Mouse (Mus musculus) forebrain, postnatal 0 days (tissue): ENCODE data around the gene Npcd. TPM values are rescaled to one million over a fixed set of nuclear protein-coding genes. Genes with fewer than 3 reads are reported as not detected.
A peak's percentile ranks its signal among the peaks of the same experiment; 100 is the strongest.

ENCODE experiments used
- ATAC-seq: fragments of 200-750 bp; cut with Nextera tagmentation; 2 replicates; pipeline ENCODE4 v1.8.0; 2017; ENCODE audit warnings: mild to moderate bottlenecking, moderate library complexity
- DNase-seq: peaks from one replicate; pipeline ENCODE4 v3.0.0-alpha.2; 2015
- H3K27ac ChIP-seq: fragments of 300-500 bp; sonication (generic); 2 replicates; pipeline ENCODE4 v1.5.1; 2014; ENCODE audit warnings: low read depth, mild to moderate bottlenecking, antibody characterized with exemption, low read length, moderate library complexity, mixed read lengths
- H3K27me3 ChIP-seq: fragments of 300-500 bp; sonication (generic); 2 replicates; pipeline ENCODE4 v1.6.1; 2014; ENCODE audit warnings: mild to moderate bottlenecking, low read length, mixed read lengths; ENCODE audit not compliant: insufficient read depth
- H3K36me3 ChIP-seq: fragments of 300-500 bp; sonication (generic); 2 replicates; pipeline ENCODE4 v1.6.1; 2014; ENCODE audit warnings: mild to moderate bottlenecking, moderate library complexity; ENCODE audit not compliant: insufficient read depth
- H3K4me1 ChIP-seq: fragments of 300-500 bp; sonication (generic); 2 replicates; pipeline ENCODE4 v1.6.1; 2014; ENCODE audit warnings: antibody characterized with exemption; ENCODE audit not compliant: insufficient read depth
- H3K4me2 ChIP-seq: fragments of 300-500 bp; sonication (generic); 2 replicates; pipeline ENCODE4 v1.6.1; 2014; ENCODE audit warnings: low read depth, mild to moderate bottlenecking, moderate library complexity
- H3K4me3 ChIP-seq: fragments of 300-500 bp; sonication (generic); 2 replicates; pipeline ENCODE4 v1.5.1; 2014; ENCODE audit warnings: low read depth, low read length, mixed read lengths
- H3K9ac ChIP-seq: fragments of 300-500 bp; sonication (generic); 2 replicates; pipeline ENCODE4 v1.6.1; 2014; ENCODE audit warnings: mild to moderate bottlenecking
- H3K9me3 ChIP-seq: fragments of 300-500 bp; sonication (generic); 2 replicates; pipeline ENCODE4 v1.6.1; 2016; ENCODE audit warnings: low read length
- CTCF ChIP-seq: sonication (generic); IDR thresholded peaks from 2 replicates; pipeline ENCODE4 v1.5.1; 2016; ENCODE audit warnings: antibody characterized with exemption, control low read depth, low read depth
- WGBS: fragments of 180-500 bp; shearing (Covaris S2); extraction: QIAGEN DNeasy Blood & Tissue Kit; methylation state at CpG from one replicate; pipeline ENCODE4 v1.1.7; 2014; 5-methylcytosine and 5-hydroxymethylcytosine counted together
- polyA plus RNA-seq: library from polyadenylated mRNA; unstranded; fragments of >200 nt; fragmentation: Nextera tagmentation; extraction: Ambion mirVana; gene quantifications from 2 replicates; pipeline ENCODE4 v1.2.1, GENCODE M21; 2015
- total RNA-seq: library from RNA; depleted of rRNA; stranded (reverse); fragments of >200 nt; gene quantifications from 2 replicates; pipeline ENCODE4 v1.2.3, GENCODE M21; 2014

The Npcd gene
- total and polyA plus RNA-seq, 2 experiments from 2014 or later: 4.0 to 18.6 TPM

DNA sequence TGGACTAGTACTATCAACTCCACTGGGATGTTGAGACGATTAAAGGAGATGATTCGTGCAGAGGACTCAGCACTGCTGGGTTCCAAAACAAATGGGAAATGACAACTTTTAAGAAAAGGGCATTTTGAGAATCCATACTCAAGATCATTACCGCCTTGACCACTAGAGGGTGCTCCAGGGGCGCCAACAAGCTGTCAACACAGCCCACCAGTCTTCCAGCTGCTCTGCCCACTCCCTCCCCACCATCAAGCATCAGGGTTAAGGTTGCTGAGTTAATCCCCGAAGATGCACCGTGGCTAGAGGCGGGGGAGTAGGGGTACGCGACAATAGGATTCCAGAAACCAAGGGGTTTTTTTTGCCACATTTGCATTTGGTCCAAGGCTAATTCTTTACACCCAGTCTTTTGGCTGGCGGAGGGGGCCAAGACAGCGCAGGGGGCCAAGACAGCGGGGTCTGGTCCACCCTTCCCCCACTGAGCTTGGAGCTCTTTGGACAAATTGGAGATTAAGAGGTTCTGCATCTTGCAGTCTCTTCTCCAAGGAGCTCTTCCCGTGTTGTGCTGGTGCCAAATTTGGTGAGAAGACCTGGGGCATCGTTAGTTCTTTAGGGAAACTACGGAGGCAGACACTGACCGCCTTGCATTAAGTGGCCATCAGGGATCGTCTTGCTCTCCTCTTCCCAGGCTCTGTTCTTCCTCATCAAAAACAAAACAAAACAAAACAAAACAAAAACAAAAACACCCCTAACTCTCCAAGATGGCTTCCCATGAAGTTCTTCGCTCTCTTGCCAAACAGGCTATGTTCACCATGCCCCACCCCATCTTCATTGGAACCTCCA, 1.8 kb downstream of the Npcd start:
- no peaks in the 10 kb centered on the region for H3K27me3 ChIP-seq
- H3K4me1 ChIP-seq: peaks cover 16% of the 10 kb centered on the region
- DNase-seq (peak; percentile 84), ATAC-seq (no peak)
- H3K4me2 ChIP-seq: peak overlapping the region; percentile 98
- H3K4me3 ChIP-seq: peak overlapping the region; percentile 75
- H3K9ac ChIP-seq: peak overlapping the region; percentile 88; the same call in 1 of the 2 replicates
- peak; percentile 89 for TF ChIP-seq CTCF
- H3K9me3 ChIP-seq: no peaks in the 10 kb centered on the region
- peak overlapping the region; percentile 45; the same call in 1 of the 2 replicates for H3K27ac ChIP-seq
- 20% methylated on average over 18 of the region's 18 CpGs for WGBS
- H3K36me3 ChIP-seq: peaks cover 19% of the 10 kb centered on the region

DNA sequence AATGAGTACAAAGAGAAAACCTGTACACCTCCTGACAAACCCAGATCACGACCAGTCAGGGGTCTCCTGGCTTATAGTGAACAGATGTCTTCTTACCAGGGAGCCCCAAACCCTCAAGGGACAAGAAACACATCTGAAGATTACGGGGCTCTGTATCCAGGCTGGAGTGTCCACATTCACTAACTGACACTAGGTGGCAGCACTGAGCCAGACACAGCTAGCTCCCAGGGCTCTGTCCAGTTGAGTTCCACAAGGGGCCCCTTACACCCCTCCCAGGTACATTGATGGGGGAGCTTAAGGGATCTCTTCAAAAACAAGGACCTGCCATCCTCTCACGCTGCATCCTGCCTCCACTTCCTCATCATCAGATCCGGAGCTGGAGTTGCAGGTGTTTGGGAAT, 3.6 kb downstream of the Npcd start:
- Histone ChIP-seq H3K4me1 (peaks cover 16% of the 10 kb centered on the region), H3K27ac (no peak overlapping the region), H3K9me3 (no peaks in the 10 kb centered on the region), H3K36me3 (peaks cover 21% of the 10 kb centered on the region), H3K9ac (no peak overlapping the region), H3K4me3 (no peak overlapping the region), H3K4me2 (no peak overlapping the region), H3K27me3 (no peaks in the 10 kb centered on the region)
- DNase-seq (peak; percentile 89), ATAC-seq (no peak)
- peak; percentile 92 for TF ChIP-seq CTCF
- 8% methylated on average over 4 of the region's 4 CpGs for WGBS

DNA sequence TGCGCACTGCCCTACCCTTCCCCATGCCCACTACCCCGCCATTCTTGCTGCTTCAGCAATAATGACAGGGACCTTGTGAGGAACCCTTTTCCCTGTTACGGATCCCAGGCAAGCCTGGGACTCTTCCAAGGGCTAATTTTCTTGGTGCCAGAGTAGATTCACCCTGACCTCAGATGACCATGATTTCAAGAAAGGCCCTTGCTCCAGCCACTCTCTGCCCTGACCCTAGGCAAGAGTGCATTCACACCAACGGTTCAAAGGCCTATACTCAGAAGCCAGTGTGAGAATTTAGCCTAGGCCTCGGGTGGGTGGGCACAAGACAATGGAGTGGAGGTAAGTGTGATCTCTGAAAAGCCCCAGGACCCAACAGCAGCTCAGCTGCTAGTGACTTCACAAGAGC, 4.6 kb downstream of the Npcd start:
- Histone ChIP-seq H3K4me2 (no peak overlapping the region), H3K27ac (no peak overlapping the region), H3K36me3 (peaks cover 21% of the 10 kb centered on the region), H3K27me3 (no peaks in the 10 kb centered on the region), H3K4me1 (peaks cover 11% of the 10 kb centered on the region), H3K4me3 (no peak overlapping the region), H3K9me3 (no peaks in the 10 kb centered on the region), H3K9ac (no peak overlapping the region)
- ATAC-seq (no peak), DNase-seq (no peak)
- WGBS: 81% methylated on average over 5 of the region's 5 CpGs
- no peak for TF ChIP-seq CTCF

DNA sequence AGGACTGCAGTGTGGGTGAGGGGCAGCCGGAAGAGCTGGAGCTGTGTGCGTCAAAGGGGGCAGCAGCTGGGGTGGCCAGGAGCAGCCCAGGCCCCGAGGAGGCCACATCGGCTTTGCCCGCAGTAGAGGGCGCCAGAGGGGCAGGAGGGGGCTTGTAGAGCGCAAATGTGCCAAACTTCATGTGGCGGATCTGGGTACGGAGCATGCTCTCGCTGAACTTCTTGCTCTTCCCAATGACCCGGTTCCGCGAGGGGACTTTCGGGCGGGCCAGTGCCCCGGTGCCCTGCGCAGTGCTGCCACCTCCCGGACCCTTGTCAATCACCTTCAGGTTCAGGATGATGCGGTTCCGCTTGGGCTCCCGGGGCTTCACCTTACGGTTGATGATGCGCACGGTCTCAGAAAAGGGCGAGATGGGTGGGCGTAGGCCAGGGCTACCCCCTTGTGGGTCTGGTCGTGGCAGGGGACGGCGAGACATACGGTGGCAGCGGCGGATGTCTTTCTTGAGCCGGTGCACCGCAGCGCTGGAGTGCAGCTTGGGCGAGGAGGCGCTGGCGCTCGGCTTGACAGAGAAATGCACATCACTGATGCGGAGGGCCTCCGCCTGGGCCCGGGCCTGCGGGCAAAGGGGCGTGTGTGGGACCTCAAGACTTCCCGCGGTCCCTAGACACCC, 5.5 kb downstream of the Npcd start:
- H3K4me3 ChIP-seq: no peak overlapping the region
- peaks cover 11% of the 10 kb centered on the region for H3K4me1 ChIP-seq
- H3K36me3 ChIP-seq: peaks cover 21% of the 10 kb centered on the region
- H3K27ac ChIP-seq: no peak overlapping the region
- 78% methylated on average over 46 of the region's 46 CpGs for WGBS
- ATAC-seq (no peak), DNase-seq (no peak)
- H3K9me3 ChIP-seq: no peaks in the 10 kb centered on the region
- no peak overlapping the region for H3K9ac ChIP-seq
- no peak overlapping the region for H3K4me2 ChIP-seq
- H3K27me3 ChIP-seq: no peaks in the 10 kb centered on the region
- peak; percentile 48 for TF ChIP-seq CTCF

DNA sequence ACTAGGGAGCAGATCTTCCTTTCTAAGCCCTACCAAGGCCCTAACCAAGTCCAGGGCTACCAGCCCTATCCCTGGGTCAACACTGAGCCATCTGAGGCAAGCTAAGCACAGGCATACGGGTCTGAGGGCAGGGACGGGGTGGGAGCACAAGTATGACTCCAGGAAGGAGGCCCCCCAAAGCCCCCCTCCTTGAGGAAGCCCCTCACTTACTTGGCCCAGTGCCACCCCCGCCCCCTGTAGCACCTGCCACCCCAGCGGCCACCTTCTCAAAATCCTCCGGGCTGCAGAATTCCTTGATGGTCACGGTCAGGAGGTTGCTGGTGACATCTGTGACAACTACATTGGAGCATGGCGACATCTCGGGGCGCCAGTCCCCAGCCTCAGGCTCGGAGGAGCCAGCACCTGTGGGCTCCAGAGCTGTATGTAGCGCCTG, 6.2 kb downstream of the Npcd start:
- no peak for ATAC-seq
- Histone ChIP-seq H3K4me2 (no peak overlapping the region), H3K9ac (no peak overlapping the region), H3K27ac (no peak overlapping the region), H3K27me3 (no peaks in the 10 kb centered on the region), H3K4me1 (peaks cover 10% of the 10 kb centered on the region), H3K36me3 (peaks cover 28% of the 10 kb centered on the region), H3K4me3 (no peak overlapping the region), H3K9me3 (no peaks in the 10 kb centered on the region)
- DNase-seq: no peak
- 75% methylated on average over 11 of the region's 11 CpGs for WGBS
- TF ChIP-seq CTCF: no peak

DNA sequence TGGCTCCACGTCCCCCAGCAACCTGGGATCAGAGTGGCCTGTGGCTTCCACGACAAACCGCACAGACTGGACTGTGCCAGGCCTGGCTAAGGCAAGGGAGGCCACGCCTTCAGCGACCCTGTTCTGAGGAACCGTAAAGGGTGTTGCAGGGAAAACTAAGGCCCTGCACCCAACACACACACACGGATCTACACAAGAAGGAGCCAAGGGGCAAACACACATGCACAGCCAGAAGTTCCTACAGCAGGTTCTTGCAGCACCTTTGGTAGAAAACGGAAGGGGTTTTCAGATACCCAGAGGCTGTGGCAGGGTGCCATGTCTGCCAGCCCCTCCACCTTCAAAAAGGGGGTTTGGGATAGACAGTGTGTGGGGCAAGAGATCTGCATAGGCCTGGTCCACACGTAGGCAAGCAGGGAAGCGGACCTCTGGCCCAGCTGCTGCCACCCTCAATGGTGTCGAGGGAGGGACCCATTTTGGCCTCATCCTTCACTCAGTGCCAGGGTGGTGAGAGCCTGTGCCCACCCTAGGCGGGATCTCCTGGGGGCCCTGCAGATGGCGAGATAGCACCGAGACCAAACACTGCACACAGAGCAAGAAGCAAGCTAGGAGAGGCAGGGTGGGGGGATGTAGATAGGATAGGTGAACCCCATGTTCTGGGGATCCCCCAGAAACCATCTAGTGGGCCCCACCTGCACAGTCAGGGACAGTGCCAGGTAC, 6.8 kb downstream of the Npcd start:
- no peak for DNase-seq

More for the DNA sequence above, 6.8 kb downstream of the Npcd start:
- no peak overlapping the region for H3K9ac ChIP-seq
- no peak overlapping the region for H3K27ac ChIP-seq
- peaks cover 4% of the 10 kb centered on the region; the same call in 1 of the 2 replicates for H3K4me1 ChIP-seq
- no peak overlapping the region for H3K4me3 ChIP-seq
- H3K36me3 ChIP-seq: peaks cover 29% of the 10 kb centered on the region
- no peak for TF ChIP-seq CTCF
- H3K9me3 ChIP-seq: no peaks in the 10 kb centered on the region
- 84% methylated on average over 14 of the region's 14 CpGs for WGBS
- no peak for ATAC-seq
- no peak overlapping the region for H3K4me2 ChIP-seq
- no peaks in the 10 kb centered on the region for H3K27me3 ChIP-seq
